Comparison of ENCODE assay signal across 8 mouse cellular contexts in the genomic region with DNA sequence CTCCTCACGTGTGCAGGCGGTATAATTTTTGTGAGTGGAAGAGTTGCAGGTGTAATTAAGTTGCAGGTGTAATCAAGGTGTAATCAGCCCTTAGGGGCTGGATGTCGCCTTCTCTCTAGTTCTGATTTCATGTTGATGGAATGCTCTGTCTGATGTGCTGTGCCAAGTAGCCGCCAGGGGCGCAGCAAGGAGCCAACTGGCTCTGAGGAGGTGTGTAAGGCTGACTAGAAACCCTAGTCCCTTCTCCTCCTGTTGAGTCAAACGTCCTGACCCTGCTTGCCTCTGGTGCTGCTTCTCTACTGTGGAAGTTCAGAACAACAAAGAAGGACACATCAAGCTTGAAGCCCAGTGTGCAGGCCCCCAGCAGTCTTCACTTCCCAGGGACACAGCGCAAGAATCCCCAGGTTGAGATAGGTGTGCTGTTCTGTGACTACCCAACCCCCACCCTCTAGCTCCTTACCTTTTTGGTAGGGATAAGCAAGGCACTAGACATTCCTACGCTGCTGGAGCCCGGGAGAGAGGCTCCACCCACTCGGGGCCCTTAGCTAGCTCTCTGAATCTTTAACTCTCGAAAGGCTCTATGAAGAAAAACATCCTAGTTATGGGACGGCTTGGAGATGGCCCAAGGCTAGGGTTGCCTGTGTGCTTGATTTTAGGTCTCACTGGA. TPM values are rescaled to one million over a fixed set of nuclear protein-coding genes. Genes with fewer than 3 reads are reported as not detected.
DNase-seq lines count a peak whose midpoint lies in the region; ATAC-seq and TF ChIP-seq lines count a peak whose summit lies in the region.

No protein-coding gene starts in this region.

- 0 out of 2 replicates have a peak, but pooled peaks have one; percentile 12 for ATAC-seq in granulocyte monocyte progenitor cell, adult 5-6 weeks (replicated peaks; ENCODE audit: poor library complexity, severe bottlenecking)
- ATAC-seq in liver, embryonic 13.5 days (ENCODE audit: low read depth): no peak
- no peak for ATAC-seq in neural tube, embryonic 11.5 days (ENCODE audit: insufficient read depth, low FRiP score, low TSS enrichment)

- peaks cover 76% of the 10 kb centered on the region for H3K4me1 ChIP-seq in liver, embryonic 13.5 days (replicated peaks)
- peaks cover 18% of the 10 kb centered on the region; the same call in 1 of the 2 replicates for H3K4me1 ChIP-seq in neural tube, embryonic 11.5 days (ENCODE audit: control insufficient read depth, insufficient read depth, low read length)
- peaks cover 21% of the 10 kb centered on the region for H3K4me1 ChIP-seq in thymus, adult 2 months (replicated peaks; ENCODE audit: control insufficient read depth, insufficient read depth, low read length)

- no peaks in the 10 kb centered on the region for H3K27me3 ChIP-seq in liver, embryonic 13.5 days
- no peaks in the 10 kb centered on the region for H3K27me3 ChIP-seq in neural tube, embryonic 11.5 days (ENCODE audit: control insufficient read depth, insufficient read depth, low read length)
- no peaks in the 10 kb centered on the region for H3K27me3 ChIP-seq in thymus, adult 2 months (ENCODE audit: control insufficient read depth, insufficient read depth, low read length)

- TF ChIP-seq CTCF in thymus, adult 2 months (IDR thresholded peaks at IDR 0.05; ENCODE audit: borderline replicate concordance, control insufficient read depth, extremely low read depth, insufficient read depth, low read length, poor library complexity): peak; percentile 80

- peak; percentile 88 for DNase-seq in 3T3-L1 (ENCODE audit: low read depth, low spot score)
- peak; percentile 67 for DNase-seq in MEL-GATA-1-ER (ENCODE audit: extremely low read depth, low read depth)
- DNase-seq in cerebellum, postnatal 36 days: peak; percentile 54 to 57
- DNase-seq in kidney, adult 8-10 months: peak; percentile 83 to 85
- peak; percentile 50 for DNase-seq in liver, embryonic 13.5 days
- peak; percentile 67 for DNase-seq in neural tube, embryonic 11.5 days (ENCODE audit: low spot score)
- peak; percentile 74 for DNase-seq in thymus, adult 2 months

- H3K4me3 ChIP-seq in liver, embryonic 13.5 days (replicated peaks): peak overlapping the region; percentile 18
- no peak overlapping the region for H3K4me3 ChIP-seq in neural tube, embryonic 11.5 days (ENCODE audit: low read depth, low read length)
- H3K4me3 ChIP-seq in thymus, adult 2 months (ENCODE audit: control insufficient read depth, insufficient read depth, low read length): no peak overlapping the region

- peak overlapping the region; percentile 96 for H3K4me2 ChIP-seq in liver, embryonic 13.5 days
- H3K4me2 ChIP-seq in neural tube, embryonic 11.5 days (ENCODE audit: low read depth): no peak overlapping the region

- H3K36me3 ChIP-seq in liver, embryonic 13.5 days: peaks cover 46% of the 10 kb centered on the region
- peaks cover 12% of the 10 kb centered on the region for H3K36me3 ChIP-seq in neural tube, embryonic 11.5 days (ENCODE audit: control insufficient read depth, insufficient read depth, low read length)
- peaks cover 27% of the 10 kb centered on the region for H3K36me3 ChIP-seq in thymus, adult 2 months (ENCODE audit: control insufficient read depth, insufficient read depth, low read length)

- no peaks in the 10 kb centered on the region for H3K9me3 ChIP-seq in liver, embryonic 13.5 days (replicated peaks)
- H3K9me3 ChIP-seq in neural tube, embryonic 11.5 days (ENCODE audit: control insufficient read depth, low read length): no peaks in the 10 kb centered on the region

- TF ChIP-seq POLR2A in thymus, adult 2 months (IDR thresholded peaks at IDR 0.05; ENCODE audit: control insufficient read depth, extremely low read depth, insufficient read depth, low read length, poor library complexity): no peak

- H3K27ac ChIP-seq in liver, embryonic 13.5 days: peak overlapping the region; percentile 79
- H3K27ac ChIP-seq in neural tube, embryonic 11.5 days (ENCODE audit: low read depth, low read length): no peak overlapping the region
- H3K27ac ChIP-seq in thymus, adult 2 months (ENCODE audit: control insufficient read depth, insufficient read depth, low read length): no peak overlapping the region

- 26% methylated on average over 12 of the region's 12 CpGs for WGBS in liver, embryonic 13.5 days (ENCODE audit: insufficient replicate concordance)
- WGBS in neural tube, embryonic 11.5 days: 21% methylated on average over 12 of the region's 12 CpGs
- 51% methylated on average over 12 of the region's 12 CpGs for WGBS in thymus, adult 2 months

- peak overlapping the region; percentile 54 for H3K9ac ChIP-seq in liver, embryonic 13.5 days
- no peak overlapping the region for H3K9ac ChIP-seq in neural tube, embryonic 11.5 days (ENCODE audit: low read length)

RNA-seq across cellular contexts. Expression of a gene that starts 3.0 kb away (rescaled TPM):
- 193 and 213 TPM in 2 replicates for total RNA-seq in granulocyte monocyte progenitor cell, adult 5-6 weeks (2014; fragmentation: Nextera tagmentation)
- 87.8 and 88.6 TPM in 2 replicates for total RNA-seq in granulocyte monocyte progenitor cell, adult 5-6 weeks (2017)
- 113 and 125 TPM in 2 replicates for polyA plus RNA-seq in liver, embryonic 13.5 days (2015; fragmentation: Nextera tagmentation; extraction: Ambion mirVana)
- polyA plus RNA-seq in neural tube, embryonic 11.5 days (2014; fragmentation: Nextera tagmentation; extraction: Ambion mirVana): 107 and 109 TPM in 2 replicates
- 129 and 140 TPM in 2 replicates for polyA plus RNA-seq in thymus, adult 2 months (2012; rRNA removed)

RNA-seq across cellular contexts. Expression of a gene that starts 10.6 kb away (rescaled TPM):
- 15.5 and 18.0 TPM in 2 replicates for total RNA-seq in granulocyte monocyte progenitor cell, adult 5-6 weeks (2014; fragmentation: Nextera tagmentation)
- 5.0 and 5.4 TPM in 2 replicates for total RNA-seq in granulocyte monocyte progenitor cell, adult 5-6 weeks (2017)
- polyA plus RNA-seq in liver, embryonic 13.5 days (2015; fragmentation: Nextera tagmentation; extraction: Ambion mirVana): 3.0 and 3.1 TPM in 2 replicates
- polyA plus RNA-seq in neural tube, embryonic 11.5 days (2014; fragmentation: Nextera tagmentation; extraction: Ambion mirVana): 1.2 TPM in 2 replicates
- polyA plus RNA-seq in thymus, adult 2 months (2012; rRNA removed): 1.4 and 1.5 TPM in 2 replicates

RNA-seq across cellular contexts. Expression of a gene that starts 35.7 kb away (rescaled TPM):
- total RNA-seq in granulocyte monocyte progenitor cell, adult 5-6 weeks (2014; fragmentation: Nextera tagmentation): 17.8 and 25.4 TPM in 2 replicates
- 9.3 and 11.3 TPM in 2 replicates for total RNA-seq in granulocyte monocyte progenitor cell, adult 5-6 weeks (2017)
- polyA plus RNA-seq in liver, embryonic 13.5 days (2015; fragmentation: Nextera tagmentation; extraction: Ambion mirVana): 8.6 and 11.0 TPM in 2 replicates
- 32.4 and 32.9 TPM in 2 replicates for polyA plus RNA-seq in neural tube, embryonic 11.5 days (2014; fragmentation: Nextera tagmentation; extraction: Ambion mirVana)
- polyA plus RNA-seq in thymus, adult 2 months (2012; rRNA removed): 17.2 and 18.5 TPM in 2 replicates

RNA-seq across cellular contexts. Expression of a gene that starts 36.4 kb away (rescaled TPM):
- 26.9 and 56.5 TPM in 2 replicates for total RNA-seq in granulocyte monocyte progenitor cell, adult 5-6 weeks (2014; fragmentation: Nextera tagmentation)
- total RNA-seq in granulocyte monocyte progenitor cell, adult 5-6 weeks (2017): 22.8 and 30.0 TPM in 2 replicates
- 17.0 and 18.6 TPM in 2 replicates for polyA plus RNA-seq in liver, embryonic 13.5 days (2015; fragmentation: Nextera tagmentation; extraction: Ambion mirVana)
- polyA plus RNA-seq in neural tube, embryonic 11.5 days (2014; fragmentation: Nextera tagmentation; extraction: Ambion mirVana): 46.1 and 48.1 TPM in 2 replicates
- 50.3 and 50.4 TPM in 2 replicates for polyA plus RNA-seq in thymus, adult 2 months (2012; rRNA removed)

RNA-seq across cellular contexts. Expression of a gene that starts 39.5 kb away (rescaled TPM):
- 40.6 and 43.4 TPM in 2 replicates for total RNA-seq in granulocyte monocyte progenitor cell, adult 5-6 weeks (2014; fragmentation: Nextera tagmentation)
- total RNA-seq in granulocyte monocyte progenitor cell, adult 5-6 weeks (2017): 28.9 and 32.8 TPM in 2 replicates
- polyA plus RNA-seq in liver, embryonic 13.5 days (2015; fragmentation: Nextera tagmentation; extraction: Ambion mirVana): 15.9 and 20.0 TPM in 2 replicates
- 67.1 and 68.7 TPM in 2 replicates for polyA plus RNA-seq in neural tube, embryonic 11.5 days (2014; fragmentation: Nextera tagmentation; extraction: Ambion mirVana)
- 30.7 and 31.8 TPM in 2 replicates for polyA plus RNA-seq in thymus, adult 2 months (2012; rRNA removed)
